Comparison of ENCODE assay signal across 31 mouse cellular contexts in the genomic region with DNA sequence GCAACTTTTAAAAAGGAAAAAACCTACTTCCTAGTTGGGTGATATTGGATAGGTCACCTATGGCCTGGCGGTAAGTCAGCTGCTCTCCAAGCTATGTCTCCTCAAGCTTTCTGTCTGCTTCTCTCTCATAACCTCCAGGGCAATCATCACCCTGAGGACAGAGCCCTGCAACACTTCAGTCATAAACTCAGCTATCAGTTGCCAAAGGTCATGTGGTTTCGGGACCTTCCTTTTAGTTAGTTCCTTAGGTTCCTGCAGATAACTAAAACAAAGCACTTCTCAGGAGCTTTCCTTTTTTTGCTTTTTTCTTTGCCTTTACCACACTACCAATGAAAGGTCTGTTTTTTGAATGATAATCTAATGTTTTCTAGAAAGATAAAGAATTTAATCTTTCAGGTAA. TPM values are rescaled to one million over a fixed set of nuclear protein-coding genes. Genes with fewer than 3 reads are reported as not detected.
DNase-seq lines count a peak whose midpoint lies in the region; ATAC-seq lines count a peak whose summit lies in the region.
"Had no signal": no experiment of that assay in that cellular context is flagged by ENCODE, and none has a peak within 500 bp of the region (broad histone marks: within the 10 kb centered on the region; RNA-seq: fewer than 3 reads in every experiment).

No protein-coding gene starts in this region.

- peaks cover 35% of the 10 kb centered on the region for H3K4me1 ChIP-seq in heart, embryonic 13.5 days
- peaks cover 21% of the 10 kb centered on the region for H3K4me1 ChIP-seq in heart, embryonic 12.5 days (replicated peaks)
- H3K4me1 ChIP-seq in liver, embryonic 13.5 days (replicated peaks): peaks cover 77% of the 10 kb centered on the region
- no peaks in the 10 kb centered on the region for H3K4me1 ChIP-seq in limb, embryonic 15.5 days
- H3K4me1 ChIP-seq: forebrain, embryonic 10.5 days; hindbrain, embryonic 12.5 days; midbrain, embryonic 10.5 days; midbrain, embryonic 15.5 days; neural tube, embryonic 15.5 days had no signal

- WGBS in heart, embryonic 13.5 days: 21% methylated on average over 2 of the region's 2 CpGs
- 23% methylated on average over 2 of the region's 2 CpGs for WGBS in heart, embryonic 12.5 days
- WGBS in liver, embryonic 13.5 days (ENCODE audit: insufficient replicate concordance): 44% methylated on average over 2 of the region's 2 CpGs
- 80% methylated on average over 2 of the region's 2 CpGs for WGBS in limb, embryonic 15.5 days

- H3K9me3 ChIP-seq in heart, embryonic 13.5 days: no peaks in the 10 kb centered on the region
- no peaks in the 10 kb centered on the region for H3K9me3 ChIP-seq in heart, embryonic 12.5 days (replicated peaks)
- H3K9me3 ChIP-seq in liver, embryonic 13.5 days (replicated peaks): no peaks in the 10 kb centered on the region
- no peaks in the 10 kb centered on the region for H3K9me3 ChIP-seq in limb, embryonic 15.5 days
- H3K9me3 ChIP-seq: embryonic facial prominence, embryonic 13.5 days; forebrain, embryonic 10.5 days; hindbrain, embryonic 12.5 days; midbrain, embryonic 10.5 days; midbrain, embryonic 15.5 days; neural tube, embryonic 15.5 days had no signal

- no peak overlapping the region for H3K4me2 ChIP-seq in heart, embryonic 13.5 days
- H3K4me2 ChIP-seq in heart, embryonic 12.5 days: no peak overlapping the region
- no peak overlapping the region for H3K4me2 ChIP-seq in liver, embryonic 13.5 days
- no peak overlapping the region for H3K4me2 ChIP-seq in limb, embryonic 15.5 days
- H3K4me2 ChIP-seq: embryonic facial prominence, embryonic 13.5 days; hindbrain, embryonic 12.5 days; lung, embryonic 14.5 days; midbrain, embryonic 15.5 days; neural tube, embryonic 15.5 days had no signal

- DNase-seq in liver, embryonic 13.5 days: no peak
- no peak for DNase-seq in liver
- DNase-seq in ovary, postnatal 10 days (ENCODE audit: low spot score): no peak
- no peak for DNase-seq in left cerebral cortex, postnatal 25 days (ENCODE audit: low spot score in 2 of 2)
- DNase-seq: adrenal gland, adult 2 months; adrenal gland, postnatal 36 days; cerebellum, adult 18-20 months; cerebellum, postnatal 10 days; gastrocnemius, adult 2 months; heart, postnatal 36 days; kidney, adult 11 months; kidney, postnatal 14 days; layer of hippocampus, adult 9-11 months; lung, embryonic 14.5 days; lung, postnatal 14 days; right cerebral cortex, postnatal 25 days; spleen, adult 18-20 months; thymus, postnatal 25 days had no signal

- H3K9ac ChIP-seq in heart, embryonic 13.5 days: no peak overlapping the region
- H3K9ac ChIP-seq in heart, embryonic 12.5 days: no peak overlapping the region
- no peak overlapping the region for H3K9ac ChIP-seq in liver, embryonic 13.5 days
- H3K9ac ChIP-seq in limb, embryonic 15.5 days: no peak overlapping the region
- H3K9ac ChIP-seq: embryonic facial prominence, embryonic 13.5 days; hindbrain, embryonic 12.5 days; liver, embryonic 14.5 days; lung, embryonic 14.5 days; midbrain, embryonic 15.5 days; neural tube, embryonic 15.5 days had no signal

- no peak for ATAC-seq in heart, embryonic 13.5 days (ENCODE audit: extremely low read depth, insufficient number of reproducible peaks, low FRiP score, low TSS enrichment)
- ATAC-seq in heart, embryonic 12.5 days (ENCODE audit: insufficient number of reproducible peaks, low FRiP score): no peak
- no peak for ATAC-seq in liver, embryonic 13.5 days (ENCODE audit: low read depth)
- no peak for ATAC-seq in limb, embryonic 15.5 days (ENCODE audit: insufficient number of reproducible peaks, low FRiP score, low TSS enrichment, low read depth)
- ATAC-seq: CD4-positive, CD25-positive, alpha-beta regulatory T cell, adult 4 months; forebrain, embryonic 16.5 days; hindbrain, postnatal 0 days; midbrain, embryonic 15.5 days had no signal

- intact Hi-C loops in left cerebral cortex, postnatal 25 days (cut with DNase I): no loop called here

- H3K27ac ChIP-seq in heart, embryonic 13.5 days (replicated peaks): peak overlapping the region; percentile 34; the same call in 1 of the 2 replicates
- no peak overlapping the region for H3K27ac ChIP-seq in heart, embryonic 12.5 days (ENCODE audit: poor library complexity, severe bottlenecking)
- peak overlapping the region; percentile 36; the same call in 1 of the 2 replicates for H3K27ac ChIP-seq in liver, embryonic 13.5 days
- 0 out of 2 replicates have a peak overlapping the region, but pooled peaks have one; percentile 57 for H3K27ac ChIP-seq in limb, embryonic 15.5 days
- H3K27ac ChIP-seq: embryonic facial prominence, embryonic 13.5 days; forebrain, embryonic 10.5 days; gastrocnemius, adult 2 months; hindbrain, embryonic 12.5 days; hindbrain, postnatal 0 days; liver, embryonic 14.5 days; midbrain, embryonic 10.5 days; midbrain, embryonic 15.5 days; neural tube, embryonic 15.5 days had no signal

- no peaks in the 10 kb centered on the region for H3K36me3 ChIP-seq in heart, embryonic 13.5 days
- no peaks in the 10 kb centered on the region for H3K36me3 ChIP-seq in heart, embryonic 12.5 days
- no peaks in the 10 kb centered on the region for H3K36me3 ChIP-seq in liver, embryonic 13.5 days
- no peaks in the 10 kb centered on the region for H3K36me3 ChIP-seq in limb, embryonic 15.5 days
- H3K36me3 ChIP-seq: embryonic facial prominence, embryonic 13.5 days; forebrain, embryonic 10.5 days; hindbrain, embryonic 12.5 days; midbrain, embryonic 10.5 days; midbrain, embryonic 15.5 days; neural tube, embryonic 15.5 days had no signal

- H3K27me3 ChIP-seq in heart, embryonic 13.5 days (replicated peaks): no peaks in the 10 kb centered on the region
- no peaks in the 10 kb centered on the region for H3K27me3 ChIP-seq in heart, embryonic 12.5 days (replicated peaks)
- H3K27me3 ChIP-seq in liver, embryonic 13.5 days: no peaks in the 10 kb centered on the region
- no peaks in the 10 kb centered on the region for H3K27me3 ChIP-seq in limb, embryonic 15.5 days
- H3K27me3 ChIP-seq: embryonic facial prominence, embryonic 13.5 days; hindbrain, embryonic 12.5 days; midbrain, embryonic 15.5 days; neural tube, embryonic 15.5 days had no signal

- no peak overlapping the region for H3K4me3 ChIP-seq in heart, embryonic 13.5 days
- H3K4me3 ChIP-seq in heart, embryonic 12.5 days: no peak overlapping the region
- no peak overlapping the region for H3K4me3 ChIP-seq in liver, embryonic 13.5 days (replicated peaks)
- H3K4me3 ChIP-seq in limb, embryonic 15.5 days: no peak overlapping the region
- H3K4me3 ChIP-seq: embryonic facial prominence, embryonic 13.5 days; forebrain, embryonic 10.5 days; gastrocnemius, adult 2 months; hindbrain, embryonic 12.5 days; midbrain, embryonic 10.5 days; midbrain, embryonic 15.5 days; neural tube, embryonic 15.5 days had no signal

RNA-seq across cellular contexts. Expression of a gene that starts 13.1 kb away (rescaled TPM):
- polyA plus RNA-seq in heart, embryonic 13.5 days (2015; fragmentation: Nextera tagmentation; extraction: Ambion mirVana): 3.4 and 3.8 TPM in 2 replicates
- 6.6 and 7.8 TPM in 2 replicates for polyA plus RNA-seq in heart, embryonic 12.5 days (2016; fragmentation: Nextera tagmentation; extraction: Ambion mirVana)
- 2.5 and 2.9 TPM in 2 replicates for polyA plus RNA-seq in liver, embryonic 13.5 days (2015; fragmentation: Nextera tagmentation; extraction: Ambion mirVana)
- 5.6 and 8.3 TPM in 2 replicates for polyA plus RNA-seq in limb, embryonic 15.5 days (2015; fragmentation: Nextera tagmentation; extraction: Ambion mirVana)
- total RNA-seq in left cerebral cortex, postnatal 25 days (2021): 10 to 100 TPM; 51.1 to 51.5 TPM
